8 mouse cellular contexts compared by ENCODE assay signal in the genomic region with DNA sequence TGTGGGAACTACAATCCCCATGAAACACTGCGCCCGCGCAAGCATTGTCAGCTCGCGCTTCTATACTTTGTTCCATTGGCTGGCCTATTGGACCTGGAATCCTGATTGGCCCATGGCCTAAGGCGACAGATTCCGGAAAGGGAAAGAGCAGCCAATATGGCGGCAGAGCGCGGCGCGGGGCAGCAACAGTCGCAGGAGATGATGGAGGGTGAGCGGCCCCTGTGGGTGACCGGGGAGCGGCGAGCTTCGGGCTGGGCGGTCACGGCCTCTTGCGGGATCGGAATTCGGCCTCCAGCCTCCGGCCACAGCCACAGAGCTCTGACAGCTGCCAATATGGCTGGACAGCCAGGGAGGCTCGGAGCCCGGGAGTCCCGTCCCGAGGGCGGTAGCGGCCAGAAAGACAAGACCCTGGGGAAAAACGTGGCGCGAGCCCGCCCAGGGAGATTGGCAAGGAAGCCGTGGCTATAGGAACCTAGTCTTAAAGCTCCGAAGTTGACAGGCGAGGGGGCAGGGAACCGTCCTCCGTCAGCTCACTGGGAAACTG. TPM values are rescaled to one million over a fixed set of nuclear protein-coding genes. Genes with fewer than 3 reads are reported as not detected.
DNase-seq lines count a peak whose midpoint lies in the region; ATAC-seq lines count a peak whose summit lies in the region.

No protein-coding gene starts in this region.

- no peaks in the 10 kb centered on the region for H3K36me3 ChIP-seq in hindbrain, embryonic 11.5 days (ENCODE audit: control insufficient read depth, insufficient read depth, low read length)

- H3K4me2 ChIP-seq in hindbrain, embryonic 11.5 days (replicated peaks; ENCODE audit: low read depth, low read length) = peak overlapping the region; percentile 74

- peak; percentile 96 for ATAC-seq in hindbrain, embryonic 11.5 days (ENCODE audit: low FRiP score)

- H3K9me3 ChIP-seq in hindbrain, embryonic 11.5 days (ENCODE audit: control insufficient read depth, low read length) = no peaks in the 10 kb centered on the region

- H3K27me3 ChIP-seq in hindbrain, embryonic 11.5 days (ENCODE audit: control insufficient read depth, insufficient read depth, low read length) = no peaks in the 10 kb centered on the region

- peak overlapping the region; percentile 21; the same call in 1 of the 2 replicates for H3K27ac ChIP-seq in hindbrain, embryonic 11.5 days (ENCODE audit: low read depth, low read length)

- WGBS in hindbrain, embryonic 11.5 days = under 1% methylated on average over 39 of the region's 39 CpGs

- H3K9ac ChIP-seq in hindbrain, embryonic 11.5 days (ENCODE audit: low read depth, low read length) = peak overlapping the region; percentile 83

- H3K4me3 ChIP-seq in hindbrain, embryonic 11.5 days (ENCODE audit: low read depth, low read length) = peak overlapping the region; percentile 89

- DNase-seq in NIH3T3 (ENCODE audit: low read depth) = peak; percentile 98
- DNase-seq in cerebellum, adult 9-11 months = peak; percentile 95
- peak; percentile 93 to 98 for DNase-seq in frontal cortex, adult 2 months (ENCODE audit: extremely low spot score in 1 of 2, low spot score in 1 of 2)
- peak; percentile 92 for DNase-seq in hindbrain, embryonic 11.5 days (ENCODE audit: low spot score)
- DNase-seq in layer of hippocampus, postnatal 10 days (ENCODE audit: low spot score in 2 of 2) = peak; percentile 93 to 95
- peak; percentile 94 for DNase-seq in lung, postnatal 14 days
- peak; percentile 99 for DNase-seq in retina, postnatal 1 day
- DNase-seq in urinary bladder, adult 2 months (ENCODE audit: low spot score) = peak; percentile 79

- 0 out of 2 replicates have a peak, but pooled peaks cover 2% of the 10 kb centered on the region for H3K4me1 ChIP-seq in hindbrain, embryonic 11.5 days (replicated peaks; ENCODE audit: control insufficient read depth, insufficient read depth, low read length)

RNA-seq across cellular contexts. Expression of a gene that starts 0.3 kb away (rescaled TPM):
- 4.2 and 7.1 TPM in 2 replicates for polyA plus RNA-seq in frontal cortex, adult 2 months (2012; rRNA removed)
- 12.1 and 12.2 TPM in 2 replicates for polyA plus RNA-seq in hindbrain, embryonic 11.5 days (2014; fragmentation: Nextera tagmentation; extraction: Ambion mirVana)
- total RNA-seq in layer of hippocampus, postnatal 10 days (2021) = 1 to 10 TPM; 7.6 to 7.7 TPM
- polyA plus RNA-seq in urinary bladder, adult 2 months (2012; rRNA removed) = 2.6 and 3.1 TPM in 2 replicates

RNA-seq across cellular contexts. Expression of a gene that starts 0.9 kb away (rescaled TPM):
- polyA plus RNA-seq in frontal cortex, adult 2 months (2012; rRNA removed) = 24.1 and 27.7 TPM in 2 replicates
- 79.4 and 89.3 TPM in 2 replicates for polyA plus RNA-seq in hindbrain, embryonic 11.5 days (2014; fragmentation: Nextera tagmentation; extraction: Ambion mirVana)
- total RNA-seq in layer of hippocampus, postnatal 10 days (2021) = 10 to 100 TPM; 62.1 to 73.1 TPM
- 12.4 and 13.7 TPM in 2 replicates for polyA plus RNA-seq in urinary bladder, adult 2 months (2012; rRNA removed)

RNA-seq across cellular contexts. Expression of a gene that starts 30.2 kb away (rescaled TPM):
- 0.86 and 1.3 TPM in 2 replicates for polyA plus RNA-seq in frontal cortex, adult 2 months (2012; rRNA removed)
- 0.23 TPM in 1 of 2 replicates, not detected in the other for polyA plus RNA-seq in hindbrain, embryonic 11.5 days (2014; fragmentation: Nextera tagmentation; extraction: Ambion mirVana)
- under 1 TPM; 0.18 TPM for total RNA-seq in layer of hippocampus, postnatal 10 days (2021)
- 1.3 and 1.4 TPM in 2 replicates for polyA plus RNA-seq in urinary bladder, adult 2 months (2012; rRNA removed)

RNA-seq across cellular contexts. Expression of a gene that starts 37.9 kb away (rescaled TPM):
- 16.0 and 18.6 TPM in 2 replicates for polyA plus RNA-seq in frontal cortex, adult 2 months (2012; rRNA removed)
- 33.0 and 35.3 TPM in 2 replicates for polyA plus RNA-seq in hindbrain, embryonic 11.5 days (2014; fragmentation: Nextera tagmentation; extraction: Ambion mirVana)
- 10 to 100 TPM; 18.9 to 20.4 TPM for total RNA-seq in layer of hippocampus, postnatal 10 days (2021)
- 16.4 and 17.2 TPM in 2 replicates for polyA plus RNA-seq in urinary bladder, adult 2 months (2012; rRNA removed)

Comparison
In these comparisons a context has a peak if more than half of its experiments do, and no peak if none do; other contexts are left out.
1. Peak in every context shown above with its lines: DNase-seq, ATAC-seq, H3K4me3 ChIP-seq and H3K27ac ChIP-seq.